Mouse (Mus musculus) testis, adult 2 months (tissue): ENCODE measurements around the gene C9. TPM values are rescaled to one million over a fixed set of nuclear protein-coding genes. Genes with fewer than 3 reads are reported as not detected.

ENCODE experiments used
- H3K27ac ChIP-seq: fragments of 200-500 bp; 2 replicates; pipeline ENCODE4 v1.5.1; 2012; ENCODE audit warnings: low read depth, low read length; ENCODE audit not compliant: control insufficient read depth, insufficient read depth
- H3K27me3 ChIP-seq: fragments of 200-500 bp; 2 replicates; pipeline ENCODE4 v1.6.1; 2012; ENCODE audit warnings: mild to moderate bottlenecking, low read length, moderate library complexity; ENCODE audit not compliant: control insufficient read depth, insufficient read depth
- H3K36me3 ChIP-seq: fragments of 200-500 bp; 2 replicates; pipeline ENCODE4 v1.6.1; 2012; ENCODE audit warnings: mild to moderate bottlenecking, low read length; ENCODE audit not compliant: control insufficient read depth, insufficient read depth
- H3K4me1 ChIP-seq: fragments of 200-500 bp; 2 replicates; pipeline ENCODE4 v1.6.1; 2012; ENCODE audit warnings: low read length; ENCODE audit not compliant: control insufficient read depth, insufficient read depth
- H3K4me3 ChIP-seq: fragments of 200-500 bp; 2 replicates; pipeline ENCODE4 v1.5.1; 2012; ENCODE audit warnings: low read depth, mild to moderate bottlenecking, low read length, moderate library complexity, mixed read lengths; ENCODE audit not compliant: control insufficient read depth
- CTCF ChIP-seq: fragments of 200-500 bp; IDR thresholded peaks from 2 replicates; pipeline ENCODE4 v1.5.1; 2012; ENCODE audit warnings: low read depth, mild to moderate bottlenecking, inconsistent platforms, low read length, moderate library complexity; ENCODE audit not compliant: control insufficient read depth, insufficient read depth, insufficient replicate concordance
- POLR2A ChIP-seq: fragments of 200-500 bp; IDR thresholded peaks from 2 replicates; pipeline ENCODE4 v1.6.1; 2012; ENCODE audit warnings: low read depth, mild to moderate bottlenecking, inconsistent platforms, low read length, moderate library complexity; ENCODE audit not compliant: control insufficient read depth
- polyA plus RNA-seq: library from polyadenylated mRNA; depleted of rRNA; stranded (reverse); fragments of >200 nt; gene quantifications from 2 replicates; pipeline ENCODE4 v1.2.3, GENCODE M21; 2012; rRNA removed

The C9 gene
- polyA plus RNA-seq, 1 experiment, result not detected

DNA sequence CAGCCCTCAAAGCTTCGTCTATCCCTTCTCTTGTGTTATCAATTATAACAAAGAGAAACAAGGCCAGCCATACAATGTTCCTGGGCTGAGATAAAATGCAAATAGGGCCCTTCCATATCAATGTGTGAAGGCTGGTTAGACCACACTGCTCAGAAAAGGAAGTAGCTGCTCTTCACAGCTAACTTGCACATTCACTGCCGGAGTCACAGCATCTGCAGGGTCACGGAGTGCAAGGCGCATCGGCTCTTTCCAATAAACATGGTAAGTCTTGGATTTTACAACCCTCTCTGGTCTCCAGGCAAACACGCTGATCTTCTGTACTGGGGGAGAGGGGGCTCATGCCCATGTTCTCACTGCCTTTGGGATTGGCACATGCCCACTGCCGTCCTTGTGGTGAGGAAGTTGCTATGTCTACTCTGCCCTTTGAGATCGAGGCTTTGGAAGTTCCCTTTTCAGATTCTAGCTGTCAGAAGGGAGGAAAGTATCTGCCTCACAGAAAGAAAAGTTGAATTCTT, 77.6 kb downstream of the C9 start, which contains the start of gene Fyb:
Gene Fyb, plus strand, starts transcription at position 201 of the 515 bp plus-strand sequence.
- Histone ChIP-seq H3K36me3 (no peaks in the 10 kb centered on the region), H3K4me3 (no peak within 1 kb of the TSS), H3K4me1 (peaks cover 5% of the 10 kb centered on the region), H3K27me3 (no peaks in the 10 kb centered on the region), H3K27ac (no peak within 1 kb of the TSS)
- TF ChIP-seq CTCF, result no peak
- no peak for TF ChIP-seq POLR2A

DNA sequence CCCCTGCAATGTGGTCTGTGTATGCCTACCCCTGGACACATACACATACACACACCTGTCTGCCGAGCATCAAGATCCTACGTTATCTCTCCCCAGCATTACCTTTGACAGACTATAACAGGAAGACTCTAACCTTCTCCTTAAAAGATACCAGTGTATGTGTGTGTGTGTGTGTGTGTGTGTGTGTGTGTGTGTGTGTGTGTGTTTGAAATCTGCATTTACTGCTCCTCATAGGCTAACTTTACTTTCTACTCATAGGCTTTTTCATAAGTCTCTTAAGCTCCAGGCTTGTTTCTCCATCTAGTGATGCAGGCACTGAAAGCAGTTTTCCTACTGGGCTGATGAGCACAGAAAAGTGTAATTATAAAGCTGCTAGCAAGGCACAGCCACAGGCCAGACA, 79.7 kb downstream of the C9 start:
- Histone ChIP-seq H3K4me1 (peaks cover 3% of the 10 kb centered on the region; the same call in 1 of the 2 replicates), H3K27me3 (no peaks in the 10 kb centered on the region), H3K36me3 (no peaks in the 10 kb centered on the region), H3K27ac (no peak overlapping the region), H3K4me3 (no peak overlapping the region)
- TF ChIP-seq CTCF, result no peak
- TF ChIP-seq POLR2A, result no peak

DNA sequence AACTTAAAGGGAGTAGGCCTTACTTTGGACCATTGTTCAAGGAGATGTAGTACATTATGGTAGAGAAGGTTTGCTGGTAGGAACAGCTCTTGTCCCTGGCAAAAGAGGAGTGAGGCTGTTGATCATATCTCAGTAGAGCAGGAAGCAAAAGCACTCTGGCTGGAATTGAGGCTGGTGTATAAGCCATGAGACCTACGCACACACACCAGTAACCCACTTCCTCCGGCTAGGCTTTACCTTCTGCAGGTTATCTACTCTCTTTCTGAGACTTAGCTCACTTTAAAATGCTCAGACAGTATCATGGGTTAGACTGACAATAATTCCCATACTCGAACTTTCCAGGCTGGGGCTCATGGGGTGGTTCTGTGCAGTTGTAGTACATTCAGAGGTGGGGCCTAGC, 80.3 kb downstream of the C9 start:
- no peak overlapping the region for H3K27ac ChIP-seq
- H3K36me3 ChIP-seq, result no peaks in the 10 kb centered on the region
- no peak overlapping the region for H3K4me3 ChIP-seq
- H3K4me1 ChIP-seq, result no peaks in the 10 kb centered on the region
- TF ChIP-seq POLR2A (no peak), CTCF (no peak)
- H3K27me3 ChIP-seq, result no peaks in the 10 kb centered on the region

DNA sequence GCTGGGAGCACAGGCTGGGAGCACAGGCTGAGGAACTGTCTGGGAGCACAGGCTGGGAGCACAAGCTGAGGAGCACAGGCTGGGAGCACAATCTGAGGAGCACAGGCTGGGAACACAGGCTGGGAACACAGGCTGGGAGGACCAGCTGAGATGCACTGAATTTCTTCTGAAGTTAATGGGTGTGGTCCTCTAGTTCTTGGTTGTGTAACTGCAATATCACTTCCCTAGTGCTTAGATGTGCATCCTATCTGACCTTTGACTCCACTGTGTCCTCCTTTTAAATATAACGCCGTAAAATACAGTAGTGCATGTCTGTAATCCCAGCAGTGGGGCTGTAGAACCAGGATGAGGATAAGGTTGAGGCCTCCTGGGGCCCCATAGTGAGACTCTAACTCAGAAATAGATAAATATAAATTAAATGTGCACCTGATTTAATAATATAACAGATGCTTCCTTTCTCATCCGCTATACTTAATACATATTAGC, 88.8 kb downstream of the C9 start:
- no peak overlapping the region for H3K4me3 ChIP-seq
- H3K27me3 ChIP-seq, result no peaks in the 10 kb centered on the region
- H3K4me1 ChIP-seq, result no peaks in the 10 kb centered on the region
- H3K27ac ChIP-seq, result no peak overlapping the region
- TF ChIP-seq POLR2A (no peak), CTCF (no peak)
- no peaks in the 10 kb centered on the region for H3K36me3 ChIP-seq

DNA sequence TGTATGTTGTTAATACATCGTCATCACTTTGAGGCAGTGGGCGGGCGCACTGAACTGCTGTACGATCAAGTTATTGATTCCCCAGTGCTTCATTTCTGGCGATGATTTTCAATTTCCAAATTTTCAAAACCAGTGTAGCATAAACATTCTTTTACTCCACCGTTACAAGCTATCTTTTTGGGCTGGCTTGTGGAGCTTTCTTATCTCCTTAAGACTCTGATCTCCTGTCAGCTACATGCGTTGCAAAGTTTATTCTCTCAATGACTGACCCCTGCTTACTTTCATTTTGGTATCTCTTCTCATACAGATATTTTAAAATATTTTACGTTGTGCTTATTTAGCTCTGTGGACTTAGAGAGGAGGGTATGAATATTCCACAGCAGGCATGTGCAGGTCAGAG, 89.5 kb downstream of the C9 start:
- Histone ChIP-seq H3K4me3 (no peak overlapping the region), H3K4me1 (no peaks in the 10 kb centered on the region), H3K27ac (no peak overlapping the region), H3K36me3 (no peaks in the 10 kb centered on the region), H3K27me3 (no peaks in the 10 kb centered on the region)
- TF ChIP-seq POLR2A (no peak), CTCF (no peak)

DNA sequence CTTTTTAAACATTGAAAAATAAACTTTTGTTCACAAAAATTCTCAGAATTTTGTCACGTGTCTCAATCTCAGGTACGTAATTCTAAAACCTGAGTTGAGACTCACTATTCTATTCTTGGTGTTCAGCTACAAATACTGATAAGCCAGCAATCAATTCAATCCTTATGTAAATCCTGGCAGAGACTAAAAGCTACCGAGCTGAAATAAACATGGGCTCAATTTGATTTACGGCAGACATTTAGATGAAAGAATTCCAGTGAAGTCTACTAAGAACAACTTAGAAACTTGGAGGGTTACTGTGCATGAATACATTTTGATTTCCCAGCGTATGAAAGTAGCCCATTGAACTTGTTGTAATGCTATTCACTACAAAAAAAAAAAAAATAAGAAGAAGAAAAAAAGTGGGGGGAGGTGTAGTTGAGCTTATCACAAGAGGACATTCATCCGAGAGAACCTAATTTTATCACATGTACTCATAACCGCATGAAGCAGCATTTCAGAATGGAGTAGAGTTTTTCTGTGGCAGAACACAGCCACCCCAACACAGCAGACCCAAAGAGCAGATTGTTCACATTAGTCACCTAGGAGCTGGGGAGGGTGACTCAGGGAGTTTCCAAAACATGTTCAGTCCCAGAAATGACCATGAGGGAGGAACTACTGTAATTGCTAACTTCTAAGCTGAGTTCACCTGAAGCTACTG, 94.7 kb downstream of the C9 start:
- Histone ChIP-seq H3K27me3 (no peaks in the 10 kb centered on the region), H3K4me1 (no peaks in the 10 kb centered on the region), H3K27ac (no peak overlapping the region), H3K4me3 (no peak overlapping the region), H3K36me3 (no peaks in the 10 kb centered on the region)
- TF ChIP-seq CTCF, result no peak
- TF ChIP-seq POLR2A, result no peak

Other genes with a start within 250 kb of the C9 start
- gene Dab2, start 145.5 kb upstream of the C9 start, polyA plus RNA-seq, result 4.1 and 5.6 TPM in 2 replicates
- 103 and 120 TPM in 2 replicates for gene Fyb, start 77.5 kb downstream of the C9 start, polyA plus RNA-seq